Mouse (Mus musculus): Measurements from ENCODE around the gene Rpl24.

DNA sequence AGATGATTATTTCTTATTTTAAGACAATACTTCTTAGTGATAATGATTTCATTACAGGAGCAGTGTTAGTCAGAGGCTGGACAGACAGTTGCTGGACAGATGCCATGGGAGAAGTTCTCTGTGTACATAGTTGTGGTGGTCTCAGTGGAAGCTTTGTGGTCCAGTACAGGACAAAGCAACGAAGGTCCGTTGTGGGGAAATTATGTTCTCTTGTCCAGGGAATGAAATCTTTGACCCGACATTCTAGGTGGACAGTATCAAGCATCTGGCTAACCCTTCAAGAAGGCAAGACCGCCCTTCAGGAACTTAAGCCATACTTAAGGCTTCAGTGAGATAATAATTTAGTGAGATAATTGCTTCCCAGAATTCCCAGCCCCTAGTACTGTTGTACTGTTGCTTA, 27.3 kb upstream of the Rpl24 start:
- no peak for TF ChIP-seq FOSL1 (IDR thresholded peaks at IDR 0.05; ENCODE audit: insufficient read depth, low read length, poor library complexity, severe bottlenecking)
- TF ChIP-seq CTCF (IDR thresholded peaks at IDR 0.05; ENCODE audit: control insufficient read depth, insufficient read depth, insufficient read length), result no peak
- TF ChIP-seq MYOG (IDR thresholded peaks at IDR 0.05; ENCODE audit: control insufficient read depth, extremely low read depth, insufficient read length), result no peak
- no peak for TF ChIP-seq MYOD1 (IDR thresholded peaks at IDR 0.05; ENCODE audit: control insufficient read depth, insufficient read length, low read depth)
- TF ChIP-seq MAX (IDR thresholded peaks at IDR 0.05), result no peak
- no peak for TF ChIP-seq USF1 (IDR thresholded peaks at IDR 0.05; ENCODE audit: low read depth)
- TF ChIP-seq CEBPB (IDR thresholded peaks at IDR 0.05; ENCODE audit: low read depth), result no peak

Measured in C2C12 (cell line).